Mouse (Mus musculus) kidney, adult 8-10 months (tissue): Measurements from ENCODE around the gene Duox1.
A peak's percentile ranks its signal among the peaks of the same experiment; 100 is the strongest.

Experiments used
- DNase-seq, 2 experiments: peaks; one replicate each; pipeline ENCODE4 v3.0.0; 2022

Duox1 gene

DNA sequence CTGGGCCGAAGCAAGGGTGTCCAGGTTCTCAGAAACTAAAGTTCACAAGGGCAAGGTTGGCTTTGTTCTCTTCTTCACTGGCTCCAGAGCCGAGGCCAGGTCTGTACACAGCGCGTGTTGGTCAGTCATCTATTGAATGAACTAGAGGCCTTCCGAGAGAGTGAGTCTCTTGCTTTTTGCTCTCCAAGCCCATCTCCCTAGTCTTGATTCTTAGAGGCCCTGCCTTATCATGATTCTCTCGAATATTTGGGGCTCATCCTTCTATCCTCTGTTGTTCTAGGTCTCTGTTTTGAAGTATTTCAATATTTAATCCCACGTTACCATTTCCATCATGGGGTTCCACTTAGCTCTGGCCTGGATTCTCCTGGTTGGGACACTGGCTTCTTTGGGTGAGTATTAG is at the start of gene Duox1:
TSS of gene Duox1 (plus strand) at position 301 of the 400 bp plus-strand sequence.
- no peak for DNase-seq

DNA sequence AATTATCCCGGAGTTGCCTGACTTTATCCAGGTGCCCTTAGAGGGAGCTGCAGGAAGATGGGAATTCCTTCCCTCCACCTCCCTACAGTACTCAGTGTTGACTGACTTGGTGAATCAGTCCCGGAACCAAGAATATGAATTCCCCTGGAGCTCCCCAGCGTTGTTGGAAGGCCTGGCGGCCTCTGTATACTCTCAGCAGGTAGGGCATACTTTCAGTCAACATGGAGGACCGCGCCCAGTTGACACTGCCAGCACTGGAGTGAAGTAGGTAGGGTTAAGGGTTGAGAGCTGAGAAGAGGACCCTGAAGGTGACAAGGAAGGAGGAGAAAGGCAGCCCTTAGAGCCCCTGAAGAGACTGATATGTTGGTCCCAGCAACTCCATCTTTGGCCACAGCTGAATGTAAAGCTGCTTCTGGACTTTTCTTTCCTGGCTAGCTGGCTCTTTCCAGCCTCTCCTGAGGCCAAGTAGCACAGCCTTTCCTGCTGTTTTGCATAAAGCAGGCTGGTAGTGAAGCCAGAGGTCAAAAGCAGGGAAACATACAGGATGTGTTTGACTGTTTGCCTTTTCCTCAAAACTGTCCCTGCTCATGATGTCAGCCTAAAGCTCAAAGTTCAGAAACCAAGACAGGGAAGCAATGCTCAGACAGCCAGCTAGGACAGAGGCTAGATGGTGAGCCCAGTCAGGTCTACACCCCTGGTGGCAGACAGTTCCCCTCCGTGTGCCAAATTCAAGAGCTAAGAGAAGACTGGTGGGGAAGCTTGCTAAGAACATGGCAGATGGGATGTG is 48.9 kb upstream of the Duox1 start:
- peak; percentile 32 to 34 for DNase-seq

- DNase-seq = no peak
These were observed 36.7 kb upstream of the Duox1 start for GRCm38 (mm10) chr2:122278769-122279168.

GRCm38 (mm10) chr2:122284091-122284490 is 31.4 kb upstream of the Duox1 start:
- DNase-seq = no peak

GRCm38 (mm10) chr2:122286137-122286536 is 29.3 kb upstream of the Duox1 start:
- DNase-seq = no peak

- no peak for DNase-seq
These were observed 20.6 kb upstream of the Duox1 start for GRCm38 (mm10) chr2:122294916-122295315.

DNA sequence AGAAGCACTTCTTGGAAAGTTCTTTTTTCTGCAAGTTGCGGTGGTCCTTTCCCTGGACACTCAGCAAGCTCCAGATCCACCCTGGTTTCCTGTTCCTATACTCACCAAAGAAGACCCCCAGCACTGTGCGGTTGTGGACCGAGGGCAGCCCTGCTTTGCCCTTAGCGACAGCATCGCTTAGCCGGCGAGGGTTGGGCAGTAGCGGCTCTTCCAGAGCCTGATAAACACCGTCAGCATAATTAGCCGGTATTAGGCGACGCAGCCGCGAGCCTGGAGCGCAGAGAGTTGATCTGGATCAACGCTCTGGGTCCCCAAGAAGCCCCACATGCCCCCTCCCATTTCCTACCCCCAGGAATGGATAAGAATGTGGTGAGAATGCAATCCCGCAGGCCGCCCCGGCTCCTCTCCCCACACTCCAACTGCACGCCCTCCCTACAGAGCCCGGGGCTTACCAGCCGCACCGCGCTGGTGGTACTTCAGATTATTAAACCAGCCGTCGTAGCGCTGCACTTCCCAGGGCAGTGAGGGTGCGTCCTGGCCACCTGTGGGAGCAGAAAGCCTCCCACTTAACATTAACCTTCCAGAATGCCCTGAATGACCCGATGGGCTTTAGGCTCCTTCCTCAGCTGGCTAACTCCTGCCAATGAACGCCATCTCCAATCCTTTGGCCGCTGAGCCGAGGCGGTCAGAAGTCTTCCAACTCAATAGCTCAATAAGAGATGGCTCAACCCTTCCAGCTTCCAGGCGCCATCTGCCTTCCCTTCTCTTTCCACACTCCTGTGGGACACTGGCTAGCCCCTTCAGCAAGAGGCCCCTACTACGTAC is 18.0 kb upstream of the Duox1 start:
- no peak for DNase-seq

DNA sequence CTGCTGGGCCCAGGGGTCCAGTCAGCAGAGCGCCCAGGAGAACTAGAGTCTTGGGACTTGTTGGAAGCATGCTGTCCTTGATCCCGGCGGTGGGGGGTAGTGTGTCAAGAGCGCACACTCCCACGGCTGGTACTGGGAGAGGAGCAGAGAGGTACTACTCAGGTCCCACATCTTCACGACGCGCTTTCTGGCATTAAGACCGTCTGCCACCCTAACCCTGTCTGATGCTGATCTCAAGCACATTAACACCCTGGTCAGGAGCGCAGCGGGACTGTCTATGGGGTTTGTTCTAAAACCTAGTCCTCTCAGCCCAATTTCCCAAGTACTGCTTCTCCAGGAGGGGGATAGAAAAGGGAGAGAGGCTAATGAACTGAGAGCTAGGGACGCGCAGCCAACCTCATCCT is 17.4 kb upstream of the Duox1 start, which contains the start of gene Duox2:
TSS of gene Duox2 (minus strand) at position 354 of the 404 bp plus-strand sequence.
- DNase-seq = no peak

GRCm38 (mm10) chr2:122298596-122299490 is 16.6 kb upstream of the Duox1 start, which contains the start of gene Duoxa2:
Gene Duoxa2, plus strand, starts transcription at chr2:122298900.
- peak in 1 of 2 experiments; percentile 20 for DNase-seq

DNA sequence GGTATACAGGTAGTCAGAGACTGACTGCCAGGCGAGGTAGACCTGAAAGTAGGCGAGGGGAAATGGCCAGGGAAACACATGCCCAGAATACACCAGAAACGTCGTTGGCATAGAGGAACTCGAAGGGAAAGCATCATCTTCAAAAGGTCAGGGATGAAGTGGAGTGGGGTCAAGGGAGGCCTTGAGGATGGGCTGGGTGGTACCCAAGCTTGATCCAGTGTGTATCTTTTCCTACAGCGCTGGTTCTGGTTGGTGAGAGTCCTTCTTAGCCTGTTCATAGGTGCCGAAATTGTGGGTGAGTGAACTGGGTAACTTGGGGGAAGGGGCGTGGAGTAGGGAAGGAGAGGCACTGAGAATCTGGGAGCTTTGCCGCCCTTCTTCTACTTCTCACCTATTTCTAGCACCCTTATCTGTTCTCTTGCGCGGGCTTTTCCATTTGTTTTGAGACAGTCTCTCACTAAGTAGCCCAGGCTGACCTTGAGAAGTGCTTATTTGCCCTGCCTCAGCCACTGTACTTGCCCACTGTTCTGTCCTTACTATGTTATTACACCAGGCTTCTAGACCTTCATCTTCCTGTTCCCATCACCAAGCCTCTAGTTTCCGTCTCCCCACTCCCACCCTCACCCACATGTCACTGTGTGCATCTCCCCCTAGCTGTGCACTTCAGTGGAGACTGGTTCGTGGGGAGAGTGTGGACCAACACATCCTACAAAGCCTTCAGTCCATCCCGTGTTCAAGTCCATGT is 15.4 kb upstream of the Duox1 start:
- no peak for DNase-seq

GRCm38 (mm10) chr2:122300656-122301020 is 14.8 kb upstream of the Duox1 start:
- no peak for DNase-seq

DNA sequence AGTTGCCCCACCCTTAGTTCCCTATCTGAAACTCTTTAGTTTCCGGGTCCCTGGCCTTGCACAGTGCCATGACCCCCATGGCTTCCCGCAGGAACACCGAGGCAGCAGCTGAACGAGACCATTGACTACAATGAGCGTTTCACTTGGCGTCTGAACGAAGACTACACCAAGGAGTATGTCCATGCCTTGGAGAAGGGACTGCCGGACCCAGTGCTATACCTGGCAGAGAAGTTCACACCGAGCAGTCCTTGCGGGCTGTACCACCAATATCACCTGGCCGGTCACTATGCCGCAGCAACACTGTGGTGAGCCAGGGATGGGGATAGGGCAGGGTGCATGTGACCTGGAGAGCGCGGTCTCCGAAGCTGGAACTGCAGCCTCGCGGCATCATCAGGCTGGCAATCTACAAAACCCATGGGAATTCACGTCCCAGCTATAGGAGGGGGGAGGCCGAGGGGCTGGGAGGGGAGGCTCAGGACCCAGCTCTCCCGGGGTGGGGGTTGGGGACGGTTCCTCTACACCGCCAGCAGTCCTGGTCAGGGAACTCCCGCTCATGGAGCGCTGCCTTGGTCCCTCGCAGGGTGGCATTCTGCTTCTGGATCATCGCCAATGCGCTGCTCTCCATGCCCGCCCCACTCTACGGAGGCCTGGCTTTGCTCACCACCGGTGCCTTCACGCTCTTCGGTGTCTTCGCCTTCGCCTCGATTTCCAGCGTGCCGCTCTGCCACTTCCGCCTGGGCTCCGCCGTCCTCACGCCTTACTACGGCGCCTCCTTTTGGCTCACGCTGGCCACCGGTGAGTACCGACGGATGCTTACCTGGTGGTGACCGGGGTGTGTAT is 14.2 kb upstream of the Duox1 start:
- peak in 1 of 2 experiments; percentile 29 for DNase-seq

GRCm38 (mm10) chr2:122301921-122302573 is 13.4 kb upstream of the Duox1 start:
- no peak for DNase-seq

DNA sequence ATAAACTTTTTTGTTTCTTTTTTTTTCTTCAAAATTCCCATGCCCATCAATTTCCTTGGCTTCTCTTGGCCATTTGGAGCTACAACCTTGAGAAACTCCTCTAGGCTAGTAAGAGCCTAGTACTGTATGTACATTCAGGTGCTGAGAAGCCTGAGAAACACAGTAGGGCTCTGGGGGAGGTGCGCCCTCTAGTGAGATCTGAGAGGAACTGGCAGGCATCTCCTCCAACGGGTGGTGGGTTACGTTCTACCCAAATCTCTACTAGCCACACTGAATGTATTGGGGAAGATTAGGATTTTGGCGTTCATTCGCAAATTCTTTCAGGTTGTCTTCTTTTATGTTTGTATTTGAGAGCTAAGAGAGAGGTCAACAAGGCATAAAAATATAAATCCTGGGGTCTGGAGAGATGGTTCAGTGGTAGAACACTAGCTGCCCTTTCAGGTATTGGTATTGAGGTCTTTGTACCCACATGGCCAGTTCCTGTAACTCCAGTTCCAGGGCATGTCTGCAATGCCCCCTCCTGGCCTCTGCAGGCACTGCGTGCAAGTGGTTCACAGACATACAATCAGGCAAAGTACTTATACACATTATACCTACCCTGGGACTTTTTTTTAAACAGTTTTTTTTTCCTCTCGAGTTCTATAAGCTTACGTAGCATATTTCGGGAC is 12.8 kb upstream of the Duox1 start:
- DNase-seq = peak; percentile 58 to 85

GRCm38 (mm10) chr2:122304544-122304943 is 10.9 kb upstream of the Duox1 start:
- no peak for DNase-seq

DNA sequence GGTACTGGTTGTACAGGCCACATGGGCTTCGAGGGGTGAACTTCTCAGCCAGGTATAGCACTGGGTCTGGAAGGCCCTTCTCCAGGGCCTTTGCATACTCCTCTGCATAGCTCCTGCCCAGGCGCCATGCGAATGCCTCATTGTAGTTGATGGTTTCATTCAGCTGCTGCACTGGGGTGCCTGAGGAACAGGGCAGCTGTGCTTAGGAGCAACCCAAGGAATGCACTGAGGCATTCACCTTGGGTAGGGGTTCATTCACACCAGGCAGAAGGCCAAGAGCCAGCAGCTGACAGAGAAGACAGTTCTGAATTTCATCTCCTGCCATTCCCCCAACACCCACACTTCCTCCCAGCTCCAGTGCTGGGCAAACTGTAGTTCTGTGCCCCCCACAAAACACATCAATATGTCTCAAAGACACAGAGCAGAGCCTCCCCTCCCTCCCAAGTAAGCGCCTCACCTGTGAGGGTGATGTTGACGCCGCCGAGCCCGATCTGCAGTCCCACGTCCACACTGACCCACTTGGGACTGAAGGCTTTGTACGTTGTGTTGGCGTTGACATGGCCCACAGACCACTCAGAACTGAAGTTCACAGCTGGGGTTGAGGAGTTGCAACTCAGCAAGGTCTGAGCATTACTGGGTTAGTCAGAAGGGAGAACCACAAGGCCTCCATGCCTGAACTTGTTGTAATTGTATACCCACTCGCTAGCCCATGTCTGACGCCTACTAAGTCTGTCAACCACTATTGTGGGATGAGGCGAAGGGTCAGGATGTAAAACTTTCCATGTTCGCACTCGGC is 10.2 kb upstream of the Duox1 start:
- DNase-seq = no peak

GRCm38 (mm10) chr2:122306184-122306583 is 9.3 kb upstream of the Duox1 start:
- no peak for DNase-seq

DNA sequence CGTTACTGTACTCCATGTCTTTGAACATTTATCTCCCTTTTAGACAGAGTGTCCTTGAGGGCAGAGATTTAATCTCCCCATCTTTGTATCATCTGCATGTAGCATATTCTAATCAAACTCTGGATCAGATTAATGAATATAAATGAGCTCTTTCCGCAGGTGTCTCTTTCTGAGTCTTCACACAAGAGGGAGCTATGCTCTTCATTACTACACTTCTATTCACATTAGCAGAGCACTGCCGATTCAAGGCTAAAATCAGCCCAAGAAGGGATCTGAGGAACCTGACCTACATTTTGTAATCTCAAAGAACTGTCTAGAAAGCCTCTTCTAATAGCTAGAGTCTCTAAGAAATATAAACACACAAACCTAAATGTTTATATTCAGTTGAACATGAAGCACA is 5.8 kb upstream of the Duox1 start:
- DNase-seq = no peak

DNA sequence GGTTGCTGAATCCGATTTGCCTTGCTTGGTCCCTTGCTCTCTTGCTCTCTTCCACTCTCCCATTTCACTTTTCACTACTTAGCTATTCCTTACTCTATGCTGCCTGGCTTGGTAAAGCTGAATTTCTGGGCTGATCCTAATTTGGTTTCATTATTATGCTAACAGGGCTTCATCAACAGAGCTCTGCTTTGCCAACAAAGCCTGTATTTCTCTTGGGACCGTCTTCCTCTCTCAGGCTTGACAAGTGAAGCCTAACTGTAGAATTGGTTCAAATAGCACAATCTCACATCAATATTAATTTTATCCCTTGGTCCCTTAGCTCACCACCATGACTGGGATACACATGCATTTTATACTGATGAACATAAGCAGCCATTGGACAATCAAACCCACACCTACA is 3.9 kb upstream of the Duox1 start:
- no peak for DNase-seq
